Mouse (Mus musculus) brain, embryonic 18.5 days (tissue): ENCODE data around the gene Defa23.
"Not testable (repeated sequence)": the region's sequence is repeated elsewhere in the genome, so short reads cannot be mapped to it uniquely, and the experiment has no call there.

Experiments
- DNase-seq: peaks from one replicate; pipeline ENCODE4 v3.0.0-alpha.2; 2012; ENCODE audit warnings: low read depth, low spot score

Defa23 gene

DNA sequence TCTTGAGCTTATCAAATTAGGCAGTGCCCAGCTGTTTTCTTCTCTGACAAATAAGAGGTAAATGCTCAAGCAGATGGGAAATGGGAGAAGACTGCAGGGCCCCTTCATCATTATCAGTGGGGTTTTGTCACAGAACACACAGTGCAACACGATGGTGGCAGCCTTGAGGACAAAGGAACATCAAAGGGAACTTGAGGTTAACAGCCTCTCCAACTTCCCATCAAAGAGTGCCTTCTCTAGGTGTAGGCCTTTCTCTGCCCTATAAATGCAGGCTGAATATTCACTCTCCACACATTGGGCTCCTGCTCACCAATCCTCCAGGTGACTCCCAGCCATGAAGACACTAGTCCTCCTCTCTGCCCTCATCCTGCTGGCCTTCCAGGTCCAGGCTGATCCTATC is at the start of gene Defa23:
Defa23 (plus strand) TSS at position 301 of the 400 bp plus-strand sequence.
- not testable (repeated sequence) for DNase-seq

DNA sequence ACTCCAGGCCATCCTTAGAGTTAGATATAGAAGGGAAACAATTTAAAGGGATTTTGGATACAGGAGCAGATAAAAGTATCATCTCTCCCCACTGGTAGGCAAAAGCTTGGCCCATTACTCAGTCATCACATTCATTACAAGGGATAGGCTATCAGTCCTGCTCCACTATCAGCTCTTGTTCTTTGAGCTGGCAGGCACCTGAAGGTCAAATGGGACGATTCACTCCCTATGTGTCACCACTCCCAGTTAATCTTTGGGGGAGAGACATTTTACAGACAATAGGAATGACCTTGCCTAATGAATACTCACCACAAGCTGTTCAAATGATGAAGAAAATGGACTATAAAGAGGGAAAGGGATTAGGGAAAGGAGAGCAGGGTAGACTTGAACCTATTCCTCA is 48.0 kb upstream of the Defa23 start:
- DNase-seq = no peak

DNA sequence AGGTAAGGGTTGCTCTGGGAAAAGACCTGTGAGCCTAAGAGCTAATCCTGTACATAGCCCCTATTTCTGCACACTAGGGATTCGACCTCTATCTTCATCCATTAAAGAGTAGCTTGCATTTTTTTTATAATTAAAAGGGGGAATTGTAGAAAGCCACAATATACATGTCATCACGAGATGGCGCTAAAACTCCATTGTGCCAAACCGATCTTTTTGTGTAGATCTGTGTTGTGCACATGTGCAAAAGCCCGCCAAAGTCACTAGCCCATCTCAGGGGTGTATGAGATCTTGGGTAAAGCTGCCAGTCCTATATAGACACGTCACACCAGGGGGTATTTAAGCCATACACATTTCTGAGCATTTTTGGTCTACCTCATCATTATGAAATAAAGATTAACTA is 46.3 kb upstream of the Defa23 start:
- not testable (repeated sequence) for DNase-seq

DNA sequence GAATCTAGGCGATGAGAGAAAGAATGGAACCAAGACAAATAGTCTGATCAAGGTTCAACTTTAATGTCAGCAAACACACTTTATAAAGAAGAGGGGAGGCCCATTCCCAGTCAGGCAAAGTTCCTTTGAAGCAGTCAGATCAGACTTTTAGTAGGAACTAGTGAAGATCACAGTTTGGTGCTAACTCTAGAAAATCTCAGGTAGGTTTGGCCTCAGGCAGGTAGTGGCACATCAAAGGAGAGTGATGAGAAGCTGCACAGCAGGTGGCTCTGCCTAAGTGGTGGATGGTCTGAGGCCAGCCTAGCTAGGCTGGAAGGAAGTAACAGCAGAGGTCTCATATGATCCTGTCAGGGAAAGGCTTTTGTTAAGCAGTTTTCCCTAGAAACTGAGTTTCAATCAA is 44.3 kb upstream of the Defa23 start:
- DNase-seq = not testable (repeated sequence)

DNA sequence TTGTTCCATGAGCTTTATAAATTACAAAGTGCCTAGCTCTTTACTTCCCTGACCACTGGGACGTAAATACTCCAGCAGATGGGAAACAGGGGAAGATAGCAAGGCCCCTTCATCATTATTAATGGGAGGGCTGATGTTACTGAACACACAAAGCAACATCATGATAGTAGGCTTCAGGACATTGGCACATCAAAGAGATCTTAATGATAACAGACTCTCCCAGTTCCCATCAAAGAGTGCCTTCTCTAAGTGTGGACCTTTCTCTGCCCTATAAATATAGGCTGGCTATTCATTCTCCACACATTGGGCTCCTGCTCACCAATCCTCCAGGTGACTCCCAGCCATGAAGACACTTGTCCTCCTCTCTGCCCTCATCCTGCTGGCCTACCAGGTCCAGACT is 29.6 kb upstream of the Defa23 start, which contains the start of gene Defa21:
Defa21 (plus strand) TSS at position 301 of the 400 bp plus-strand sequence.
- not testable (repeated sequence) for DNase-seq

DNA sequence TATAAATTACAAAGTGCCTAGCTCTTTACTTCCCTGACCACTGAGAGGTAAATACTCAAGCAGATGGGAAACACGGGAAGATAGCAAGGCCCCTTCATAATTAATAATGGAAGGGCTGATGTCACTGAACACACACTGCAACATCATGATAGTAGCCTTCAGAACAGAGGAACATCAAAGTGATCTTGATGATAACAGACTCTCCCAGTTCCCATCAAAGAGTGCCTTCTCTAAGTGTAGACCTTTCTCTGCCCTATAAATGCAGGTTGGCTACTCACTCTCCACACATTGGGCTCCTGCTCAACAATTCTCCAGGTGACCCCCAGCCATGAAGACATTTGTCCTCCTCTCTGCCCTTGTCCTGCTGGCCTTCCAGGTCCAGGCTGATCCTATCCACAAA is 9.9 kb downstream of the Defa23 start, which contains the start of gene Defa35:
Defa35 (plus strand) TSS at position 301 of the 400 bp plus-strand sequence.
- not testable (repeated sequence) for DNase-seq

DNA sequence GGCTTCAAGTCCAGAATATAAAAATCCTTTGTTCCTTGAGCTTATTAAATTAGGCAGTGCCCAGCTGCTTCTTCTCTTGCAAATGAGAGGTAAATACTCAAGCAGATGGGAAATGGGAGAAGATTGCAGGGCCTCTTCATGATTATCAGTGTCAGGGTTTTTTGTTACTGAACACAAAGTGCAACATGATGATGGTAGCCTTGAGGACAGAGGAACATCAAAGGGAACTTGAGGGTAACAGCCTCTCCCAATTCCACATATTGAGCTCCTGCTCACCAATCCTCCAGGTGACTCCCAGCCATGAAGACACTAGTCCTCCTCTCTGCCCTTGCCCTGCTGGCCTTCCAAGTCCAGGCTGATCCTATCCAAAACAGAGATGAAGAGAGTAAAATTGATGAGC is 29.3 kb downstream of the Defa23 start, which contains the start of gene Defa25:
Defa25 (plus strand) TSS at position 301 of the 400 bp plus-strand sequence.
- DNase-seq = not testable (repeated sequence)

DNA sequence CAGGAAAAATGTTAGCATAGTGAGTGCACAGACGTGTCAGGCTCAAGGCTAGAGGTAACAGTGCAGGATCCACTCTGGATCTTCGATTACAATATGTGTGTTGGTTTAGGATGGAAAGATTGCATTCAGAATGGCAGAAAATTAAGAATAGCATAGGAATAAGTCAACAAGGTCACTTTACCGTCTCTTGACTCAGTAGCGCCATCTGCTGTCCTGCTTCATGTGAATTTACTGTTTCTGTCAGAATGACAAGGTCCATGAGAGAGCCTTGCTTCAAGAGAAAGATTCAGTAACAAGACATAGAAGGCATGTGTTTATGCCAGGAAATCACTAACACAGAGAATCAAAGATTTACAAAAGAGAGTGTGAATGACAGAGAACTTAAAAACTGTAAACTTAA is 38.3 kb downstream of the Defa23 start:
- DNase-seq = no peak

DNA sequence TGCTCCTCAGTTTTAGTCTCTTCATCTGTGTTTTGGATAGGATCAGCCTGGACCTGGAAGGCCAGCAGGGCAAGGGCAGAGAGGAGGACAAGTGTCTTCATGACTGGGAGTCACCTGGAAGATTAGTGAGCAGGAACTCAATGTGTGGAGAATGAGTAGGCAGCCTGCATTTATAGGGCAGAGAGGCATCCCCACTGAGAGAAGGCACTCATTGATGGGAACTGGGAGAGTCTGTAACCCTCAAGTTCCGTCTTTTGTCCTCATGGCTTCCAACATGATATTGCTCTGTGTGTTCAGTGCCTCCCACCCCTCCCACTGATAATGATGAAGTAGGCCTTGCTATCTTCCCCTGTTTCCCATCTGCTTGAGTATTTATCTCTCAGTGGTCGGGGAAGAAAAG is 41.1 kb downstream of the Defa23 start, which contains the start of gene Gm14851:
Gm14851 (minus strand) TSS at position 101 of the 400 bp plus-strand sequence.
- DNase-seq = not testable (repeated sequence)
